Mouse (Mus musculus) bone marrow macrophage, adult 2 months (primary cell): Measurements from ENCODE around the gene 1810062G17Rik.

Experiments
- CTCF ChIP-seq: IDR thresholded peaks from 2 replicates; pipeline ENCODE4 v1.5.1; 2012; ENCODE audit warnings: low read depth, mild to moderate bottlenecking, low read length, moderate library complexity
- POLR2A ChIP-seq: IDR thresholded peaks from 2 replicates; pipeline ENCODE4 v1.6.1; 2012; ENCODE audit warnings: mild to moderate bottlenecking, low read depth, low read length, borderline replicate concordance

DNA sequence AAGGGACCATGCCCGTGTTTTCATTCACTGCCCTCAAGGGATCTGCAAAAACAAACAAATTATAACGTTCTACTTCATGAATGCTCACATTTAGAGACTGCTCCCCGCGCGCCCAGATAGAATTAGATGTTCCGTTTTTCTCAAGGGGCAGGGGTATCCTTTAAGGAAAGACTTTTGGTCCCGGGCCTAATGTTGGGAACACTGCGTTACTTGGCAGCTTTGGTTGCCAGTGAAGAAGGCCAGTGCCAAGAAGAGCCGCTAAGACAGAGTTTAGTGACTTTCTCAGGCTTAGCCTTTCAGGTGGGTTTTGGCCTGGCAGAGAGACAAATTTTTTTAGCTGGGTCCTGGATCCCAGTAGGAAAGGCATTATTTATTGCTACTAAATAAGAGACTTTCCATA lies 20.5 kb downstream of the 1810062G17Rik start:
- TF ChIP-seq CTCF (no peak), POLR2A (no peak)
